13 mouse cellular contexts compared by ENCODE assay signal in the genomic region with DNA sequence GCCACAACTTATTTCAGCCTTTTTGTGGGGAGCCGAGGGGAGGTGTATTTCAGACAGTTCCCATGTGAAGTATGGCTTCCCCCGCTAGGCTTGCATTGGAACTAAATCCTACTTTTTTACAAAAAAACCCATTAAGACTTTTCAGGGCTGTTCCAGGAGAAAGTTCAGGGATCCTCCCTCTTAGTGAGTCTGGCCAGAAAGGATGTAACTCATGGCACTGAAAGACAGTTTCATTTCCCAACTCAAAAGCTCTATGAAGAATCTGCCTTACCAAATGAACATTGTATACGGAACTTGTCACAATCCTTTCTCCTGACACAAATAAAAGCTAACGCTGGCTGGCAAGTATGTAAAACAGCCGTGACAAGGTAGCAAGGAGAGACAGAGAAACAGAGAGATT. TPM values are rescaled to one million over a fixed set of nuclear protein-coding genes. Genes with fewer than 3 reads are reported as not detected.
"Had no signal": no experiment of that assay in that cellular context is flagged by ENCODE, and none has a peak within 500 bp of the region (broad histone marks: within the 10 kb centered on the region; RNA-seq: fewer than 3 reads in every experiment).

No protein-coding gene starts in this region.

- H3K4me3 ChIP-seq: limb, embryonic 12.5 days; liver, embryonic 15.5 days; lung, embryonic 15.5 days had no signal

- H3K27ac ChIP-seq: limb, embryonic 12.5 days; liver, embryonic 15.5 days; lung, embryonic 15.5 days; stomach, postnatal 0 days had no signal

- H3K9me3 ChIP-seq: limb, embryonic 12.5 days; liver, embryonic 15.5 days; lung, embryonic 15.5 days had no signal

- ATAC-seq: intestine, embryonic 16.5 days had no signal

- DNase-seq: kidney, adult 2 months; kidney, postnatal 36 days; layer of hippocampus, adult 9-11 months; layer of hippocampus, postnatal 36 days; liver; lung, postnatal 36 days; right cerebral cortex, postnatal 25 days; thymus, postnatal 4 days had no signal

- H3K4me1 ChIP-seq: limb, embryonic 12.5 days; lung, embryonic 15.5 days had no signal

- H3K9ac ChIP-seq: limb, embryonic 12.5 days; liver, embryonic 15.5 days; lung, embryonic 15.5 days had no signal

- H3K4me2 ChIP-seq: limb, embryonic 12.5 days; liver, embryonic 15.5 days; lung, embryonic 15.5 days had no signal

- H3K36me3 ChIP-seq: limb, embryonic 12.5 days; liver, embryonic 15.5 days; lung, embryonic 15.5 days had no signal

RNA-seq across cellular contexts. Expression of gene Cfap77, which starts 15.1 kb away (rescaled TPM):
- polyA plus RNA-seq: liver, embryonic 15.5 days had no signal
